Mouse (Mus musculus) forebrain, embryonic 12.5 days (tissue): ENCODE measurements around the gene Grhl3. TPM values are rescaled to one million over a fixed set of nuclear protein-coding genes. Genes with fewer than 3 reads are reported as not detected.

Experiments
- ATAC-seq: fragments of 200-750 bp; cut with Nextera tagmentation; 2 replicates; pipeline ENCODE4 v1.8.0; 2017; ENCODE audit warnings: moderate TSS enrichment; ENCODE audit not compliant: low FRiP score
- H3K27ac ChIP-seq: fragments of 300-500 bp; sonication (generic); 2 replicates; pipeline ENCODE4 v1.5.1; 2016; ENCODE audit warnings: mild to moderate bottlenecking
- H3K27me3 ChIP-seq: fragments of 300-500 bp; sonication (generic); 2 replicates; pipeline ENCODE4 v1.6.1; 2016; ENCODE audit warnings: mild to moderate bottlenecking
- H3K36me3 ChIP-seq: fragments of 300-500 bp; sonication (generic); replicated peaks from 2 replicates; pipeline ENCODE4 v1.6.1; 2016; ENCODE audit warnings: mild to moderate bottlenecking
- H3K4me1 ChIP-seq: fragments of 300-500 bp; sonication (generic); 2 replicates; pipeline ENCODE4 v1.6.1; 2016
- H3K4me2 ChIP-seq: fragments of 300-500 bp; sonication (generic); 2 replicates; pipeline ENCODE4 v1.6.1; 2016; ENCODE audit warnings: mild to moderate bottlenecking, moderate library complexity
- H3K4me3 ChIP-seq: fragments of 300-500 bp; sonication (generic); replicated peaks from 2 replicates; pipeline ENCODE4 v1.5.1; 2016; ENCODE audit warnings: mild to moderate bottlenecking
- H3K9ac ChIP-seq: fragments of 300-500 bp; sonication (generic); 2 replicates; pipeline ENCODE4 v1.6.1; 2016; ENCODE audit warnings: mild to moderate bottlenecking
- H3K9me3 ChIP-seq: fragments of 300-500 bp; sonication (generic); 2 replicates; pipeline ENCODE4 v1.6.1; 2016
- WGBS: fragments of 180-500 bp; shearing (Covaris S2); methylation state at CpG from one replicate; pipeline ENCODE4 v1.1.7; 2016; 5-methylcytosine and 5-hydroxymethylcytosine counted together
- polyA plus RNA-seq: library from polyadenylated mRNA; unstranded; fragments of >200 nt; fragmentation: Nextera tagmentation; extraction: Ambion mirVana; gene quantifications from 2 replicates; pipeline ENCODE4 v1.2.1, GENCODE M21; 2016

Grhl3 gene
- polyA plus RNA-seq, 1 experiment from 2014 or later: 2.8 TPM

DNA sequence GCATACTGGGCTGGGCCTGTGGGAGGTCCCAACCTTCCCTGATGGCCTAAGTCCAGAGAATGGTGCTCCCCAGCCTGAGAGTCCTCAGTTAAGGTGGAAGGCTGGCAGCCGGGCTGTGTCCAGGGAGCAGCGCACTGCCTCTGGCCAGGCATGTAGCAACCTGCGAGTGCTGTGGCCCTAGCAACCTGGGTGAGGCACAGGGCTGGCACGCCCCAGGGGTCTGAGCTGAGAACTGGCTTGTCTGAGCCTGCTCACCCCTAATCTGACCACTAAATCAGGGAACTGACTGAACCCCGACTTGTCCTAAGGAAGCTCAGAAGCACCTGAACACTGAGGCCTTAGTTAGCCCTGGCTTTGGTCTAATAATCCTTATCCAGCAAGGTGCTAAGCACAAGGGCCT, 24.1 kb upstream of the Grhl3 start:
- no peak overlapping the region for H3K4me2 ChIP-seq
- no peak overlapping the region for H3K4me3 ChIP-seq
- H3K9ac ChIP-seq: no peak overlapping the region
- ATAC-seq: no peak
- WGBS: 85% methylated on average over 5 of the region's 5 CpGs
- no peak overlapping the region for H3K27ac ChIP-seq
- H3K9me3 ChIP-seq: peaks cover 10% of the 10 kb centered on the region
- H3K27me3 ChIP-seq: no peaks in the 10 kb centered on the region
- no peaks in the 10 kb centered on the region for H3K36me3 ChIP-seq
- H3K4me1 ChIP-seq: peaks cover 8% of the 10 kb centered on the region

- Histone ChIP-seq H3K27me3 (0 out of 2 replicates have a peak, but pooled peaks cover 3% of the 10 kb centered on the region), H3K36me3 (no peaks in the 10 kb centered on the region), H3K9me3 (peaks cover 8% of the 10 kb centered on the region), H3K27ac (no peak overlapping the region), H3K4me2 (no peak overlapping the region), H3K4me1 (peaks cover 8% of the 10 kb centered on the region), H3K9ac (no peak overlapping the region), H3K4me3 (no peak overlapping the region)
- no peak for ATAC-seq
- 41% methylated on average over 5 of the region's 5 CpGs for WGBS
Measured at GRCm38 (mm10) chr4:135595943-135596342, 22.5 kb upstream of the Grhl3 start.

DNA sequence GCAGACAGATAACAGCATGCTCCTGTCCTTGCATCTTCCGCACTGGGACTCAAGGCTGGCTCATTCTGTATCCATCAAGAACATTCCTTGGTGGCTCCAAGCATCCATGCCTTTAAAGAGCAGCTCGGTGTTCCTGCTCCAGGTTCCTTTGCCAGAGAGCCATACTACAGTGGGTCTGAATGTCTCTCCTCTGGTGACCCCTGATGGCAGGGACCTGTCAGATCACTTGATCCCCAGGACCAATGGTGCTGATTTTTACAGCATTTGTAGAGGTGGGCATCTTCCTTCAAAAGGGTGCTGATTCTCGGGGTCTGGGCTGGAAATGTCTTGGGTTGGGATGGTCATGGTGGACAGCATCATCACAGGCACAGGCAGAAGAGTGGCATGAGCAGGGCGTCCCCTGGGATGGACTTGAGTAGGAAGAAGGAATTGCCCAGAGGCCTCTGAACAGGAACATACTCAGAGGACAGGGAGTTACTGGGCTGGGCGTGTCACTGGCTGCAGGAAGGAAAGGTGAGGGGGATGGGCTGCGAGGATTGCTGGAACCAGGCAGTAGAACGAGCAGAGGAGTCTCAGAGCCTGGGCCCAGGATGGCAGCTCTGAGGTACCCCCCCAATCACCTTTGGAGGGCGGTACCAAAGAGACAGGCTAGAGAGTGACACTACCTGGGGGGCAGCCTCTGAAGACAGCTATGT, 18.3 kb upstream of the Grhl3 start:
- WGBS: 70% methylated on average over 8 of the region's 8 CpGs
- no peak overlapping the region for H3K9ac ChIP-seq
- H3K4me1 ChIP-seq: peaks cover 8% of the 10 kb centered on the region
- H3K27me3 ChIP-seq: 0 out of 2 replicates have a peak, but pooled peaks cover 3% of the 10 kb centered on the region
- no peak overlapping the region for H3K27ac ChIP-seq
- no peaks in the 10 kb centered on the region for H3K36me3 ChIP-seq
- peaks cover 8% of the 10 kb centered on the region for H3K9me3 ChIP-seq
- no peak overlapping the region for H3K4me3 ChIP-seq
- no peak for ATAC-seq
- no peak overlapping the region for H3K4me2 ChIP-seq

DNA sequence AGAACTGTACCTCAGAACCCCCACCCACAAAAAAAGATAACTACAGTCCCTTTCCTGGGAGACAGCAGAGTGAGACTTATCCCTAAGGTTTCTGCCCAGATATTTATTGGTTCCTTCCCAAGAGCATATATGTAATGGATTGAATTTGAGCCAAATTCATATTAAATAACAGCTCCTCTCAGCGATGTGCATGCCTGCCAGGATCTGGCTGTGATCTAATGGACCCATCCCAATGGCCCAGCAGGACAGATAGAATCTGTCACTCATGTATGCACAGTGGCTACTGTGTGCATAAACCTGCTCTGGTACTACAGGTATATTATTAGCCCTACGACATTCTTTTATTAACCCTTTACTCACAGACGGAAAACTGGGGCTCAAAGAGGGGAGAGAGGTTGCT, 17.7 kb upstream of the Grhl3 start:
- Histone ChIP-seq H3K36me3 (no peaks in the 10 kb centered on the region), H3K9me3 (peaks cover 8% of the 10 kb centered on the region), H3K27ac (no peak overlapping the region), H3K4me2 (no peak overlapping the region), H3K4me3 (no peak overlapping the region), H3K27me3 (0 out of 2 replicates have a peak, but pooled peaks cover 3% of the 10 kb centered on the region), H3K9ac (no peak overlapping the region), H3K4me1 (peaks cover 6% of the 10 kb centered on the region)
- ATAC-seq: no peak
- 77% methylated on average over 3 of the region's 3 CpGs for WGBS

GRCm38 (mm10) chr4:135584838-135585237, 11.4 kb upstream of the Grhl3 start:
- 59% methylated on average over 4 of the region's 4 CpGs for WGBS

DNA sequence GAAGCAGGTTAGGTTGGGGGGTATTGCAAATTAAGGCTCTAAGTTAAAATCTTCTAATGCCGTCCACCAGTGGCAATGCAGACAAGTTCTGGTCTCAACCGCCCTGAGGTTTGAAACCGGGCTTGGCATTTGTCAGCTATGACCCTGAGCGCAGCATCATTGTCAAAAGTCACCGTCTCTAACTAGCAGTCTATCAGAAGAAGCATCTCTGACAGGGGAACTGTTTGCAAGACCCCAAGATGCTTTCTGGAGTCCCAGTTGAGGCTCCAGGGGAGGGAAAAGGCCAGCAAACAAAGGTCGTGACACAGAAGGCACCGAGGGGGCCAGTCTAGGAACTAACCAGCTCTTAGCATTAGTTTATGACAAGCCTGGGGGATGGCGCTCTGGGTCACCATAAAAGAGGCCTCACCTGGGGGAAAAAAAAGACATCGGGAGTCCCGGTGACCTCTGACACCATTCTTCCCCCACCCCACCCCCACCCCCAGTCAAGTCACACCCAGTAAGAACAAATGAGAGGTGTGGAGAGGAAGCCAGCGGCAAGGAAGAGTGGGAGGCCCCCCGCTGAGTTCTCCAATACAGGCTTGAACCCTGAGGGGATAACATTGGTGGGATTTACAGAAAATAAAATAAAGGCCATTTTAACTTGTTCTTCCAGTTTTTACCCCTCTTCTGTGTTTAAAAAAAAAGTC, 7.9 kb upstream of the Grhl3 start:
- no peak for ATAC-seq
- no peak overlapping the region for H3K4me2 ChIP-seq
- H3K9ac ChIP-seq: no peak overlapping the region
- H3K4me1 ChIP-seq: peaks cover 7% of the 10 kb centered on the region
- H3K36me3 ChIP-seq: no peaks in the 10 kb centered on the region
- WGBS: 32% methylated on average over 12 of the region's 12 CpGs
- H3K4me3 ChIP-seq: no peak overlapping the region
- no peaks in the 10 kb centered on the region for H3K9me3 ChIP-seq
- no peak overlapping the region for H3K27ac ChIP-seq
- peaks cover 5% of the 10 kb centered on the region; the same call in 1 of the 2 replicates for H3K27me3 ChIP-seq

More at GRCm38 (mm10) chr4:135584838-135585237, 11.4 kb upstream of the Grhl3 start:
- Histone ChIP-seq H3K27ac (no peak overlapping the region), H3K9me3 (no peaks in the 10 kb centered on the region), H3K4me1 (peaks cover 7% of the 10 kb centered on the region), H3K4me3 (no peak overlapping the region), H3K4me2 (no peak overlapping the region), H3K36me3 (no peaks in the 10 kb centered on the region), H3K27me3 (peaks cover 5% of the 10 kb centered on the region; the same call in 1 of the 2 replicates), H3K9ac (no peak overlapping the region)
- ATAC-seq: no peak

GRCm38 (mm10) chr4:135579695-135580094, 6.3 kb upstream of the Grhl3 start:
- Histone ChIP-seq H3K9ac (no peak overlapping the region), H3K36me3 (no peaks in the 10 kb centered on the region), H3K4me3 (no peak overlapping the region), H3K9me3 (no peaks in the 10 kb centered on the region), H3K27ac (no peak overlapping the region), H3K27me3 (peaks cover 20% of the 10 kb centered on the region), H3K4me1 (peaks cover 7% of the 10 kb centered on the region), H3K4me2 (no peak overlapping the region)
- ATAC-seq: no peak
- 70% methylated on average over 6 of the region's 6 CpGs for WGBS

DNA sequence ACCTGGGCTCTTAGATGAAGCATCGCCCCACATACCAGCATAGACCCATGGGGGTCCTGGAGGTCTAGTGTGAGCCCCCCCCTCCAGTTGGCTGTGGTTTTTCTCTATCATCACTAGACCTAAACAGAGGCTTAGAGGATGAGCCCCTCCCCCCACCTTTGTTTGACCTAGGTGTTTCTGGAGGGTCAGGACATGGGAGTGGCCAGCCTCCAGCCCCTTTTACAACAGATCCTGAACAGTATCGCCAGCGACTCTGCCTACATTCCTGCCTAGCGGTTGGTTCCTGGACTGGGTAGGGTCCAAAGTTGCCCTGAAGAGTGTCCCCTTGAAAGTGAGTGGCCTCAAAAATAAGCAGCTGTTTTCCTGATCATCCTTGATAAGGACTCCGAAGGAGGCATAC, 5.1 kb upstream of the Grhl3 start:
- Histone ChIP-seq H3K4me3 (no peak overlapping the region), H3K4me1 (peaks cover 17% of the 10 kb centered on the region), H3K36me3 (no peaks in the 10 kb centered on the region), H3K27ac (no peak overlapping the region), H3K9ac (no peak overlapping the region), H3K9me3 (no peaks in the 10 kb centered on the region), H3K4me2 (no peak overlapping the region), H3K27me3 (peaks cover 32% of the 10 kb centered on the region)
- WGBS: 89% methylated on average over 5 of the region's 5 CpGs
- no peak for ATAC-seq

- no peaks in the 10 kb centered on the region for H3K36me3 ChIP-seq
- 66% methylated on average over 15 of the region's 15 CpGs for WGBS
- H3K9me3 ChIP-seq: no peaks in the 10 kb centered on the region
- H3K4me2 ChIP-seq: no peak overlapping the region
- no peak overlapping the region for H3K9ac ChIP-seq
- H3K27ac ChIP-seq: no peak overlapping the region
- H3K27me3 ChIP-seq: peaks cover 59% of the 10 kb centered on the region
- H3K4me1 ChIP-seq: peaks cover 37% of the 10 kb centered on the region
- H3K4me3 ChIP-seq: no peak overlapping the region
- ATAC-seq: no peak
Measured at GRCm38 (mm10) chr4:135575365-135576140, 2.1 kb upstream of the Grhl3 start.

DNA sequence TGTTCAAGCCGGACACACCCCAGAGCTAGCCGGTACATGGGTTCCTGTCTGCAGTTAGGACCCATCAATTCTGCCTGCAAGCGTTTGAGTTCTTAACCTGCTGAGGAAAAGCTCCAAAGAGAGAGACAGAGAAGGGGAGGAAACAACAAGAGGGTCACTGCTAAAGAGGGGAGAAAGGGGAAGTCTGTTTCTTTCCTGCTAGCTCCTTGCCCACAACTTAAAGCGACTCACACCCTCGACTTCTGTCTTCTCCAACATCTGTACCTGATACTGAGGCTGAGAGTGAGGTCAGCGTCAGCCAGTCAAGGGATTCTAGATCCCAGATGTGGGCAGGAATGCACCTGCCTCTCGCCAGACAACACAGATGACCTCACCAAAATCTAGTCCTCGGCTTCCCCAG, 1.2 kb downstream of the Grhl3 start:
- H3K27me3 ChIP-seq: peaks cover 80% of the 10 kb centered on the region
- WGBS: 25% methylated on average over 8 of the region's 8 CpGs
- H3K4me3 ChIP-seq: no peak overlapping the region
- H3K36me3 ChIP-seq: no peaks in the 10 kb centered on the region
- ATAC-seq: no peak
- H3K9ac ChIP-seq: no peak overlapping the region
- no peak overlapping the region for H3K27ac ChIP-seq
- H3K4me2 ChIP-seq: no peak overlapping the region
- no peaks in the 10 kb centered on the region for H3K9me3 ChIP-seq
- H3K4me1 ChIP-seq: peaks cover 63% of the 10 kb centered on the region

GRCm38 (mm10) chr4:135571037-135571550, 2.3 kb downstream of the Grhl3 start:
- Histone ChIP-seq H3K4me2 (0 out of 2 replicates have a peak overlapping the region, but pooled peaks have one; percentile 53), H3K27me3 (peaks cover 79% of the 10 kb centered on the region), H3K27ac (no peak overlapping the region), H3K9me3 (no peaks in the 10 kb centered on the region), H3K9ac (0 out of 2 replicates have a peak overlapping the region, but pooled peaks have one; percentile 40), H3K4me1 (peaks cover 69% of the 10 kb centered on the region), H3K36me3 (no peaks in the 10 kb centered on the region), H3K4me3 (0 out of 2 replicates have a peak overlapping the region, but pooled peaks have one; percentile 33)
- 56% methylated on average over 6 of the region's 6 CpGs for WGBS
- ATAC-seq: no peak
